Comparison of ENCODE assay signal across 8 mouse cellular contexts in the genomic region with DNA sequence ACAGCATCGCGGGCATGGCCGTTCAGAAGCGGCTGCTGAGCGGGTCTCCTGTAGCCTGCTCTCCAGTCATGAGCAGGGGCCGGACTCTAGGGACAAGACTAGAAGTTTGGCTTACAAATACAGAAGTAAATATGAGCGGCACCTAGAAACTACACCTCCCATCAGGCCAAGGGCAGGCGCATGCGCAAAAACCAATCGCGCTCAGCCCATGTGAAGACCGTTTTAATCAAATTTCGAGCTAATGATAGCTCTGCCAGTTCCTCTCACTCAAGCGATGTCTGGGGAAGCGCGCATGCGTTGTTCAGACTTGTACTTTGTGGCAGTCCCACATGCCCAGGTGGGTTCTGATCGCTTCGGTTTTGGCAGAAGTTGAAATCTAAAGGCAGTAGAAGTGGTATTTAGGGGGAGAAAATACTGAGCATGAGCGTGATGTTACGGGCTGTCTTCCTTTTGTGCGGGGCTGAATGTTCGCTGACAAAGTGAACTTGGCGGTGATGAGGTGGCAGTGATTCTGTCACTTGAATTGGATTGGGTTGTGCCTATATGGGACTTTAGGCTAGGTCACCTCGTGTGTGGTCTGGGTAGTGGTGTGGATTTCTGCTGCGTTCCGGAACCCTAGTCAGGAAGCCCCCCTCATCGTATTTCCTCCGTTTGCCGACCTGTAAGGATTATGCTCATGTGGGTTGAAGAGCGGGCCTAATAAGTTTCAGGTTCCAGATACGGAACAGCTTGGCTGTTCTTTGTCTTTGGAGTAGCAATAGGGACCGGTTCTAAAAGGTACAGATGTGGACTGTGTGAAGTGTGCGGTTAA. TPM values are rescaled to one million over a fixed set of nuclear protein-coding genes. Genes with fewer than 3 reads are reported as not detected.
DNase-seq lines count a peak whose midpoint lies in the region; ATAC-seq and TF ChIP-seq lines count a peak whose summit lies in the region.

A gene (minus strand): TSS at position 168 of the 811 bp plus-strand sequence.
A gene (plus strand): TSS at position 242 of the 811 bp plus-strand sequence.

- TF ChIP-seq EP300 in heart, postnatal 0 days (IDR thresholded peaks at IDR 0.05; ENCODE audit: low read depth), result no peak

- H3K9ac ChIP-seq in forebrain, embryonic 12.5 days, result peak within 1 kb of the TSS; percentile 70
- H3K9ac ChIP-seq in heart, postnatal 0 days (replicated peaks; ENCODE audit: low read depth, low read length), result peak within 1 kb of the TSS; percentile 67
- H3K9ac ChIP-seq in liver, embryonic 16.5 days (ENCODE audit: low read depth, low read length), result peak within 1 kb of the TSS; percentile 80
- H3K9ac ChIP-seq in neural tube, embryonic 13.5 days, result peak within 1 kb of the TSS; percentile 80

- no peak for TF ChIP-seq CTCF in E14TG2a.4 (conservative IDR thresholded peaks at IDR 0.05; ENCODE audit: low read length)
- no peak for TF ChIP-seq CTCF in heart, postnatal 0 days (IDR thresholded peaks at IDR 0.05; ENCODE audit: low read depth)
- no peak for TF ChIP-seq CTCF in testis, adult 2 months (IDR thresholded peaks at IDR 0.05; ENCODE audit: control insufficient read depth, insufficient read depth, insufficient replicate concordance, low read depth, low read length)

- no peaks in the 10 kb centered on the region for H3K9me3 ChIP-seq in E14TG2a.4 (ENCODE audit: low read length)
- H3K9me3 ChIP-seq in forebrain, embryonic 12.5 days, result no peaks in the 10 kb centered on the region
- H3K9me3 ChIP-seq in heart, postnatal 0 days (replicated peaks; ENCODE audit: control insufficient read depth, low read length), result no peaks in the 10 kb centered on the region
- H3K9me3 ChIP-seq in liver, embryonic 16.5 days (replicated peaks; ENCODE audit: control insufficient read depth, low read length), result no peaks in the 10 kb centered on the region
- H3K9me3 ChIP-seq in neural tube, embryonic 13.5 days, result no peaks in the 10 kb centered on the region

- H3K27ac ChIP-seq in forebrain, embryonic 12.5 days, result peak within 1 kb of the TSS; percentile 81
- peak within 1 kb of the TSS; percentile 63 for H3K27ac ChIP-seq in heart, postnatal 0 days (ENCODE audit: low read depth)
- peak within 1 kb of the TSS; percentile 85 for H3K27ac ChIP-seq in liver, embryonic 16.5 days (ENCODE audit: low read length)
- H3K27ac ChIP-seq in neural tube, embryonic 13.5 days (replicated peaks), result peak within 1 kb of the TSS; percentile 74
- peak within 1 kb of the TSS; percentile 72 for H3K27ac ChIP-seq in testis, adult 2 months (ENCODE audit: control insufficient read depth, insufficient read depth, low read depth, low read length)

- peaks cover 3% of the 10 kb centered on the region; the same call in 1 of the 2 replicates for H3K4me1 ChIP-seq in E14TG2a.4 (replicated peaks; ENCODE audit: low read depth, low read length)
- 0 out of 2 replicates have a peak, but pooled peaks cover 6% of the 10 kb centered on the region for H3K4me1 ChIP-seq in forebrain, embryonic 12.5 days
- H3K4me1 ChIP-seq in heart, postnatal 0 days (ENCODE audit: control insufficient read depth, insufficient read depth), result peaks cover 9% of the 10 kb centered on the region; the same call in 1 of the 2 replicates
- H3K4me1 ChIP-seq in liver, embryonic 16.5 days (ENCODE audit: control insufficient read depth, low read depth, low read length), result no peaks in the 10 kb centered on the region; the same call in 1 of the 2 replicates
- peaks cover 14% of the 10 kb centered on the region for H3K4me1 ChIP-seq in neural tube, embryonic 13.5 days (replicated peaks)
- H3K4me1 ChIP-seq in testis, adult 2 months (ENCODE audit: control insufficient read depth, insufficient read depth, low read length), result no peaks in the 10 kb centered on the region

- peak; percentile 97 for DNase-seq in c-Kit-positive CD71-positive TER-119-positive erythroid progenitor cells, embryonic 14.5 days (ENCODE audit: low spot score)
- DNase-seq in heart, postnatal 0 days (ENCODE audit: low spot score), result peak; percentile 99
- DNase-seq in kidney, postnatal 4 days, result peak; percentile 95 to 97

- H3K36me3 ChIP-seq in E14TG2a.4 (ENCODE audit: insufficient read depth, low read length), result peaks cover 21% of the 10 kb centered on the region
- no peaks in the 10 kb centered on the region; the same call in 1 of the 2 replicates for H3K36me3 ChIP-seq in forebrain, embryonic 12.5 days (replicated peaks)
- no peaks in the 10 kb centered on the region for H3K36me3 ChIP-seq in heart, postnatal 0 days (replicated peaks; ENCODE audit: control insufficient read depth, insufficient read depth, low read length)
- no peaks in the 10 kb centered on the region for H3K36me3 ChIP-seq in liver, embryonic 16.5 days (ENCODE audit: control insufficient read depth, insufficient read depth)
- peaks cover 5% of the 10 kb centered on the region; the same call in 1 of the 2 replicates for H3K36me3 ChIP-seq in neural tube, embryonic 13.5 days
- no peaks in the 10 kb centered on the region for H3K36me3 ChIP-seq in testis, adult 2 months (ENCODE audit: control insufficient read depth, insufficient read depth, low read length)

- peak within 1 kb of the TSS; percentile 85 for H3K4me3 ChIP-seq in E14TG2a.4 (replicated peaks; ENCODE audit: low read length)
- peak within 1 kb of the TSS; percentile 66 for H3K4me3 ChIP-seq in forebrain, embryonic 12.5 days (replicated peaks)
- peak within 1 kb of the TSS; percentile 76 for H3K4me3 ChIP-seq in heart, postnatal 0 days (ENCODE audit: low read depth, low read length)
- H3K4me3 ChIP-seq in liver, embryonic 16.5 days (ENCODE audit: low read depth, low read length), result peak within 1 kb of the TSS; percentile 71
- H3K4me3 ChIP-seq in neural tube, embryonic 13.5 days, result peak within 1 kb of the TSS; percentile 72
- H3K4me3 ChIP-seq in testis, adult 2 months (ENCODE audit: control insufficient read depth, low read depth, low read length), result peak within 1 kb of the TSS; percentile 95

- WGBS in forebrain, embryonic 12.5 days, result under 1% methylated on average over 34 of the region's 34 CpGs
- WGBS in heart, postnatal 0 days, result under 1% methylated on average over 34 of the region's 34 CpGs
- under 1% methylated on average over 34 of the region's 34 CpGs for WGBS in liver, embryonic 16.5 days (ENCODE audit: insufficient replicate concordance)
- under 1% methylated on average over 34 of the region's 34 CpGs for WGBS in neural tube, embryonic 13.5 days

- no peak; the same call in 1 of the 2 replicates for TF ChIP-seq POLR2A in testis, adult 2 months (IDR thresholded peaks at IDR 0.05; ENCODE audit: control insufficient read depth, low read depth, low read length)

- ATAC-seq in forebrain, embryonic 12.5 days (ENCODE audit: low FRiP score), result peak; percentile 96
- ATAC-seq in heart, postnatal 0 days (ENCODE audit: insufficient read depth, low read depth), result peak; percentile 98
- ATAC-seq in liver, embryonic 16.5 days (ENCODE audit: low read depth), result peak; percentile 96
- ATAC-seq in neural tube, embryonic 13.5 days (ENCODE audit: low read depth), result peak; percentile 97

- H3K4me2 ChIP-seq in forebrain, embryonic 12.5 days, result peak within 1 kb of the TSS; percentile 71
- peak within 1 kb of the TSS; percentile 70 for H3K4me2 ChIP-seq in heart, postnatal 0 days (ENCODE audit: low read depth, low read length)
- peak within 1 kb of the TSS; percentile 85 for H3K4me2 ChIP-seq in liver, embryonic 16.5 days (ENCODE audit: low read depth, low read length)
- H3K4me2 ChIP-seq in neural tube, embryonic 13.5 days, result peak within 1 kb of the TSS; percentile 74

- no peaks in the 10 kb centered on the region for H3K27me3 ChIP-seq in E14TG2a.4 (ENCODE audit: insufficient read depth, low read length)
- H3K27me3 ChIP-seq in forebrain, embryonic 12.5 days, result no peaks in the 10 kb centered on the region
- H3K27me3 ChIP-seq in heart, postnatal 0 days (ENCODE audit: control insufficient read depth, insufficient read depth, low read length), result no peaks in the 10 kb centered on the region
- no peaks in the 10 kb centered on the region for H3K27me3 ChIP-seq in liver, embryonic 16.5 days (ENCODE audit: control insufficient read depth, insufficient read depth, low read depth, low read length)
- no peaks in the 10 kb centered on the region for H3K27me3 ChIP-seq in neural tube, embryonic 13.5 days
- H3K27me3 ChIP-seq in testis, adult 2 months (ENCODE audit: control insufficient read depth, insufficient read depth, low read length), result no peaks in the 10 kb centered on the region

RNA-seq across cellular contexts. Expression of the first gene that starts in this region (rescaled TPM):
- 5.5 and 5.8 TPM in 2 replicates for polyA plus RNA-seq in forebrain, embryonic 12.5 days (2016; fragmentation: Nextera tagmentation; extraction: Ambion mirVana)
- 1.4 and 2.9 TPM in 2 replicates for total RNA-seq in heart, postnatal 0 days (2014; rRNA removed; ENCODE audit: low replicate concordance)
- 2.4 and 2.7 TPM in 2 replicates for polyA plus RNA-seq in heart, postnatal 0 days (2015; fragmentation: Nextera tagmentation; extraction: Ambion mirVana)
- polyA plus RNA-seq in liver, embryonic 16.5 days (2015; fragmentation: Nextera tagmentation; extraction: Ambion mirVana), result 2.5 and 2.9 TPM in 2 replicates
- polyA plus RNA-seq in neural tube, embryonic 13.5 days (2015; fragmentation: Nextera tagmentation; extraction: Ambion mirVana), result 4.0 and 4.3 TPM in 2 replicates
- 3.3 and 5.1 TPM in 2 replicates for polyA plus RNA-seq in testis, adult 2 months (2012; rRNA removed)

RNA-seq across cellular contexts. Expression of the second gene that starts in this region (rescaled TPM):
- polyA plus RNA-seq in forebrain, embryonic 12.5 days (2016; fragmentation: Nextera tagmentation; extraction: Ambion mirVana), result 16.9 and 17.2 TPM in 2 replicates
- 10.5 and 21.5 TPM in 2 replicates for total RNA-seq in heart, postnatal 0 days (2014; rRNA removed; ENCODE audit: low replicate concordance)
- polyA plus RNA-seq in heart, postnatal 0 days (2015; fragmentation: Nextera tagmentation; extraction: Ambion mirVana), result 3.9 and 4.0 TPM in 2 replicates
- 4.3 and 5.1 TPM in 2 replicates for polyA plus RNA-seq in liver, embryonic 16.5 days (2015; fragmentation: Nextera tagmentation; extraction: Ambion mirVana)
- polyA plus RNA-seq in neural tube, embryonic 13.5 days (2015; fragmentation: Nextera tagmentation; extraction: Ambion mirVana), result 9.6 and 10.3 TPM in 2 replicates
- polyA plus RNA-seq in testis, adult 2 months (2012; rRNA removed), result 2.4 and 3.4 TPM in 2 replicates

Comparison
In these comparisons a context has a peak if more than half of its experiments do, and no peak if none do; other contexts are left out.
1. Peak in every context shown above with its lines: DNase-seq, ATAC-seq, H3K4me3 ChIP-seq and H3K27ac ChIP-seq.